Mouse (Mus musculus): ENCODE results near the gene Kirrel3. TPM values are rescaled to one million over a fixed set of nuclear protein-coding genes. Genes with fewer than 3 reads are reported as not detected.

Kirrel3 gene
- polyA plus RNA-seq, 1 experiment from 2014 or later, result 50.1 TPM

DNA sequence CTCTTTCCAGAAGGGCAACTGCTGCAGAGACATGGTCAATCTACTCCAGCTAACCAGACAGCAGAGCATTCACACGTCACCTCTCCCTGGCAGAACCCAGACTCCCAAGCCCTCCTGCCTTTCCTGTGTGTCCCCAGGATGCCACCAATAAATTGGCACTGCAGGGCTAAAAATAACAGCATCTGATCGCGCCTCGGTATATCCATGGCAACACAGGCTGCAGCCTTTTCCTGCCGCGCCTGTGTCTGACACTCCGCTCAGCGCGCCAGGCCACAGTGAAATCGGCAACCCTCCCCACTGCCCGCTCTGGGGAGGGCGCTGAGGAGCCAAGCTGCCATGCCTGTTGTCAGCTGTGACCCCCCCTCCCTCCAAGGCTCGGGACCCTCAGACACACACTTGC is 531.9 kb downstream of the Kirrel3 start:
- H3K9ac ChIP-seq, result no peak overlapping the region; the same call in 1 of the 2 replicates
- 7% methylated on average over 13 of the region's 13 CpGs for WGBS

GRCm38 (mm10) chr9:35018056-35018455 is 532.4 kb downstream of the Kirrel3 start:
- no peaks in the 10 kb centered on the region for H3K9me3 ChIP-seq
- 0 out of 2 replicates have a peak overlapping the region, but pooled peaks have one; percentile 10 for H3K27ac ChIP-seq (replicated peaks)
- H3K4me3 ChIP-seq, result no peak overlapping the region
- H3K27me3 ChIP-seq, result no peaks in the 10 kb centered on the region
- peaks cover 26% of the 10 kb centered on the region for H3K4me1 ChIP-seq (replicated peaks)
- ATAC-seq (ENCODE audit: low FRiP score, low read depth), result no peak
- H3K36me3 ChIP-seq, result no peaks in the 10 kb centered on the region
- 39% methylated on average over 5 of the region's 5 CpGs for WGBS
- no peak overlapping the region for H3K4me2 ChIP-seq
- H3K9ac ChIP-seq, result no peak overlapping the region

More for the DNA sequence above, 531.9 kb downstream of the Kirrel3 start:
- Histone ChIP-seq H3K4me2 (peak overlapping the region; percentile 36), H3K36me3 (no peaks in the 10 kb centered on the region), H3K4me1 (replicated peaks) (peaks cover 26% of the 10 kb centered on the region), H3K9me3 (no peaks in the 10 kb centered on the region), H3K27ac (replicated peaks) (peak overlapping the region; percentile 62), H3K4me3 (no peak overlapping the region), H3K27me3 (no peaks in the 10 kb centered on the region)
- ATAC-seq (ENCODE audit: low FRiP score, low read depth), result peak; percentile 77

- no peaks in the 10 kb centered on the region for H3K9me3 ChIP-seq
- H3K27ac ChIP-seq (replicated peaks), result no peak overlapping the region
- peaks cover 28% of the 10 kb centered on the region for H3K4me1 ChIP-seq (replicated peaks)
- H3K27me3 ChIP-seq, result 0 out of 2 replicates have a peak, but pooled peaks cover 3% of the 10 kb centered on the region
- H3K4me2 ChIP-seq, result no peak overlapping the region
- 4% methylated on average over 3 of the region's 3 CpGs for WGBS
- H3K9ac ChIP-seq, result no peak overlapping the region
- 0 out of 2 replicates have a peak, but pooled peaks cover 6% of the 10 kb centered on the region for H3K36me3 ChIP-seq
- H3K4me3 ChIP-seq, result no peak overlapping the region
- ATAC-seq (ENCODE audit: low FRiP score, low read depth), result peak; percentile 69; the same call in 1 of the 2 replicates
Observed at GRCm38 (mm10) chr9:35019372-35019771, 533.7 kb downstream of the Kirrel3 start.

GRCm38 (mm10) chr9:35020015-35020653 is 534.4 kb downstream of the Kirrel3 start:
- no peak overlapping the region for H3K27ac ChIP-seq (replicated peaks)
- peaks cover 36% of the 10 kb centered on the region for H3K4me1 ChIP-seq (replicated peaks)
- H3K27me3 ChIP-seq, result 0 out of 2 replicates have a peak, but pooled peaks cover 5% of the 10 kb centered on the region
- no peak overlapping the region for H3K4me3 ChIP-seq
- H3K36me3 ChIP-seq, result 0 out of 2 replicates have a peak, but pooled peaks cover 6% of the 10 kb centered on the region
- no peaks in the 10 kb centered on the region for H3K9me3 ChIP-seq
- no peak overlapping the region for H3K9ac ChIP-seq
- no peak for ATAC-seq (ENCODE audit: low FRiP score, low read depth)
- WGBS, result 63% methylated on average over 11 of the region's 11 CpGs
- no peak overlapping the region for H3K4me2 ChIP-seq

GRCm38 (mm10) chr9:35021744-35022143 is 536.0 kb downstream of the Kirrel3 start:
- ATAC-seq (ENCODE audit: low FRiP score, low read depth), result no peak
- Histone ChIP-seq H3K4me1 (replicated peaks) (peaks cover 36% of the 10 kb centered on the region), H3K9ac (no peak overlapping the region), H3K27ac (replicated peaks) (no peak overlapping the region), H3K27me3 (0 out of 2 replicates have a peak, but pooled peaks cover 5% of the 10 kb centered on the region), H3K4me3 (no peak overlapping the region), H3K9me3 (no peaks in the 10 kb centered on the region), H3K4me2 (no peak overlapping the region), H3K36me3 (0 out of 2 replicates have a peak, but pooled peaks cover 6% of the 10 kb centered on the region)
- 61% methylated on average over 1 of the region's 1 CpGs for WGBS

GRCm38 (mm10) chr9:35024591-35025496 is 539.1 kb downstream of the Kirrel3 start:
- Histone ChIP-seq H3K4me3 (peak overlapping the region; percentile 16; the same call in 1 of the 2 replicates), H3K4me2 (peak overlapping the region; percentile 46), H3K27me3 (0 out of 2 replicates have a peak, but pooled peaks cover 5% of the 10 kb centered on the region), H3K4me1 (replicated peaks) (peaks cover 11% of the 10 kb centered on the region), H3K27ac (replicated peaks) (no peak overlapping the region), H3K36me3 (0 out of 2 replicates have a peak, but pooled peaks cover 6% of the 10 kb centered on the region), H3K9me3 (no peaks in the 10 kb centered on the region), H3K9ac (no peak overlapping the region)
- peak; percentile 49; the same call in 1 of the 2 replicates for ATAC-seq (ENCODE audit: low FRiP score, low read depth)
- whole genome bisulfite sequencing, result 6% methylated on average over 24 of the region's 25 CpGs

DNA sequence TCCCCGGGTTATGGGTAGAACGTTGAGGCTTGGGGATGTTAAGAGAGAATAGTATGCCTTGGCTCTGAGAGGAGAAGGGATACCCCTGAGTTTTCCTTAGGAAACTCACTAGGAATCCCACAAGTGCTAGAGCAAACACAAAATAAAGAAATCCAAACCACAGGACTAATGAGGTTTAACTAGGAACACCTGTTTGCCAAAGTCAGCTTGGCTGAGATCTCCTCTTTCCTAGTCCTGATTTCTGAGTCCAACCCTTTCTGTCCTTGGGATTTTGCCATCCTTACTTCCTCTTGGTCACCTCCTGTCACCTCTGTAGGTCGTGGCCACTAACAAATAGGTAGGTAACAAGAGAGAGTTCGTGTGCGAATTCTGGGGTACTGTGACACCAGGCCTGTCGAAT is 540.6 kb downstream of the Kirrel3 start:
- H3K36me3 ChIP-seq, result peaks cover 8% of the 10 kb centered on the region; the same call in 1 of the 2 replicates
- 84% methylated on average over 6 of the region's 6 CpGs for WGBS
- H3K27ac ChIP-seq (replicated peaks), result no peak overlapping the region
- H3K9me3 ChIP-seq, result no peaks in the 10 kb centered on the region
- H3K9ac ChIP-seq, result no peak overlapping the region
- no peak overlapping the region for H3K4me3 ChIP-seq
- H3K27me3 ChIP-seq, result 0 out of 2 replicates have a peak, but pooled peaks cover 5% of the 10 kb centered on the region
- H3K4me1 ChIP-seq (replicated peaks), result peaks cover 11% of the 10 kb centered on the region
- no peak overlapping the region for H3K4me2 ChIP-seq
- ATAC-seq (ENCODE audit: low FRiP score, low read depth), result no peak

GRCm38 (mm10) chr9:35026897-35027311 is 541.2 kb downstream of the Kirrel3 start:
- no peaks in the 10 kb centered on the region for H3K9me3 ChIP-seq
- ATAC-seq (ENCODE audit: low FRiP score, low read depth), result no peak
- no peak overlapping the region for H3K9ac ChIP-seq
- no peak overlapping the region for H3K4me3 ChIP-seq
- 73% methylated on average over 6 of the region's 6 CpGs for WGBS
- no peak overlapping the region for H3K4me2 ChIP-seq
- H3K36me3 ChIP-seq, result peaks cover 8% of the 10 kb centered on the region; the same call in 1 of the 2 replicates
- H3K27ac ChIP-seq (replicated peaks), result no peak overlapping the region
- H3K27me3 ChIP-seq, result 0 out of 2 replicates have a peak, but pooled peaks cover 5% of the 10 kb centered on the region
- H3K4me1 ChIP-seq (replicated peaks), result peaks cover 11% of the 10 kb centered on the region

DNA sequence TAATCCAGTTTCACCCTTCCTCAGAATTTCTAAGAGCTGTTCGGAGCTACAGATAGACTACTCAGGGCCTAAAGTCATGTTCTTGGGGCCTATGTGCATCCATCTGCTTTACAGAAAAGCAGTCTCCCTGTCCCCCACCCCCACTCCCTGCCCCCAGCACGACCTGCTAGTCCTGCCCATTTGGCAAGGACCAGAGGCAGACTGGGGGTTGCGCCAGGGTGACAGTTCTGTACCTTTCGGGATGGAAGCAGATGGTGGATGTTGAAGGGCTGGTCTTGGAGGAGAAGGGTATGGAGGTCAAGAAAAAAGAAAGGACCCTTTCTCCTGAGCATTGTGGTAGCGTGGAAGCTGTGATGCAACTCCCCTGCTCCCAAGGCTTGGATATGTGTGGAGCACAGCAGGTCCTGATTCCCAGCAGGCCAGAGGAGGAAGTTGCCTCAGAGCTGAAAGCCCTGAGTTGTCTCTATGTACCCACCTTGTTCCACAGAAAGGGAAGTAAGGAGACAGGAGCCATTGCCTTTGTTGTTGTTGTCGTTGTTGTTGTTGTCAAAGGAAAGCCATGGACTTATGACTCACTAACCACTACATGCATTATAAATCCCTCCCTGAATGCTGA is 541.8 kb downstream of the Kirrel3 start:
- Histone ChIP-seq H3K4me3 (no peak overlapping the region), H3K9ac (no peak overlapping the region), H3K27me3 (0 out of 2 replicates have a peak, but pooled peaks cover 5% of the 10 kb centered on the region), H3K36me3 (peaks cover 8% of the 10 kb centered on the region; the same call in 1 of the 2 replicates), H3K4me2 (no peak overlapping the region), H3K4me1 (replicated peaks) (peaks cover 14% of the 10 kb centered on the region), H3K9me3 (no peaks in the 10 kb centered on the region), H3K27ac (replicated peaks) (no peak overlapping the region)
- 88% methylated on average over 6 of the region's 6 CpGs for WGBS
- ATAC-seq (ENCODE audit: low FRiP score, low read depth), result no peak

DNA sequence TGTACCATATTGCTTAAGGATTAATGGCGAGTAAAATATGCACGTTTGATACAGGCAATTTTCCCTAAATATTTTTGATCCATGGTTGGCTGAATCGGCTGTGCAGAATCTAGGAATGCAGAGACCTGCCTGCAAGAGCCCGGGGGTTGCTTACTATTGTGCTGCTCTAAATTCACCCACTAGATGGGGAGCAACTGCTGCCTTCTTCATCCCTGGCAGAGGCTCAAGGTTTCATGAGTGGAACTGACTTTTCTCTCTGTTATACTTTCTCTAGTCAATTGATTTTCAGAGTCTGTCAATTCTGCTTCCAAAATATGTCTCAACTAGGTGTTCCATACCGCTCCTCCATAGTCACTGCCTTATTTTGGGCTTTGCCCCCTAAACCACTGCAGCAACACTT is 545.1 kb downstream of the Kirrel3 start:
- Histone ChIP-seq H3K9ac (no peak overlapping the region), H3K27ac (replicated peaks) (no peak overlapping the region), H3K4me2 (no peak overlapping the region), H3K4me3 (no peak overlapping the region), H3K27me3 (no peaks in the 10 kb centered on the region), H3K9me3 (no peaks in the 10 kb centered on the region), H3K36me3 (peaks cover 3% of the 10 kb centered on the region; the same call in 1 of the 2 replicates), H3K4me1 (replicated peaks) (0 out of 2 replicates have a peak, but pooled peaks cover 3% of the 10 kb centered on the region)
- 81% methylated on average over 5 of the region's 5 CpGs for WGBS
- no peak for ATAC-seq (ENCODE audit: low FRiP score, low read depth)

DNA sequence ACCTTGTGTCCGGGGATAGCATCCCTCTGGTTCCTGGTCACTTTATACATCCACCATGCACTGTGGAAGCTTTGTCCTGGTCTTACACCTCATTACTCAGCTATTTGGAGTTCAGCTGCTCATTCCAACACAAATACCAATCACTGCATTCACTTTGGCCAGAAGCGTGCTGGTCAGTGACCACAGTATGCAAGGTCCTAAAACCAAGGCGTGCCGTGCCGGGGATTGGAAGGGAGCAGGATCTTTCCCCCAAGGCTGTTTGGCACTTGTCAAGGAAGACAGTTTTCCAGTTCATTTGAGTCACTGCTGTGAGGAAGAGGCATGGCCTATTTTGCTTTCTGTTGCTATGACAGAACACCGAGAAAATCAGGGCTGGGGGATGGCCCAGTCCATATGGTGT is 546.8 kb downstream of the Kirrel3 start:
- peaks cover 3% of the 10 kb centered on the region; the same call in 1 of the 2 replicates for H3K36me3 ChIP-seq
- H3K4me3 ChIP-seq, result no peak overlapping the region
- 52% methylated on average over 6 of the region's 6 CpGs for WGBS
- no peak overlapping the region for H3K4me2 ChIP-seq
- no peak for ATAC-seq (ENCODE audit: low FRiP score, low read depth)
- no peaks in the 10 kb centered on the region for H3K27me3 ChIP-seq
- H3K4me1 ChIP-seq (replicated peaks), result 0 out of 2 replicates have a peak, but pooled peaks cover 3% of the 10 kb centered on the region
- no peak overlapping the region for H3K27ac ChIP-seq (replicated peaks)
- no peaks in the 10 kb centered on the region for H3K9me3 ChIP-seq
- H3K9ac ChIP-seq, result no peak overlapping the region
